Mouse (Mus musculus) intestine, embryonic 14.5 days (tissue): ENCODE data around the gene Cdh23. TPM values are rescaled to one million over a fixed set of nuclear protein-coding genes. Genes with fewer than 3 reads are reported as not detected.

Source experiments
- ATAC-seq: fragments of 200-750 bp; cut with Nextera tagmentation; replicated peaks from 2 replicates; pipeline ENCODE4 v1.8.0; 2017; ENCODE audit warnings: low read depth, moderate number of reproducible peaks, moderate TSS enrichment, moderate library complexity; ENCODE audit not compliant: low FRiP score, low TSS enrichment
- DNase-seq: peaks from one replicate; pipeline ENCODE4 v3.0.0-alpha.2; 2018; ENCODE audit warnings: low spot score
- H3K27ac ChIP-seq: fragments of 300-500 bp; sonication (generic); 2 replicates; pipeline ENCODE4 v1.5.1; 2014; ENCODE audit warnings: low read depth, mild to moderate bottlenecking, control low read depth
- H3K27me3 ChIP-seq: fragments of 300-500 bp; sonication (generic); replicated peaks from 2 replicates; pipeline ENCODE4 v1.6.1; 2014; ENCODE audit warnings: low read length, control low read depth; ENCODE audit not compliant: control insufficient read depth, insufficient read depth
- H3K36me3 ChIP-seq: fragments of 300-500 bp; sonication (generic); 2 replicates; pipeline ENCODE4 v1.6.1; 2014; ENCODE audit warnings: low read length, control low read depth; ENCODE audit not compliant: control insufficient read depth, insufficient read depth
- H3K4me1 ChIP-seq: fragments of 300-500 bp; sonication (generic); replicated peaks from 2 replicates; pipeline ENCODE4 v1.6.1; 2014; ENCODE audit warnings: low read length, control low read depth, mixed read lengths; ENCODE audit not compliant: control insufficient read depth, insufficient read depth
- H3K4me2 ChIP-seq: fragments of 300-500 bp; sonication (generic); 2 replicates; pipeline ENCODE4 v1.6.1; 2014; ENCODE audit warnings: low read length
- H3K4me3 ChIP-seq: fragments of 300-500 bp; sonication (generic); 2 replicates; pipeline ENCODE4 v1.5.1; 2014; ENCODE audit warnings: low read depth, low read length, control low read depth, mixed read lengths
- H3K9ac ChIP-seq: fragments of 300-500 bp; sonication (generic); 2 replicates; pipeline ENCODE4 v1.6.1; 2014; ENCODE audit warnings: mild to moderate bottlenecking, low read length
- H3K9me3 ChIP-seq: fragments of 300-500 bp; sonication (generic); 2 replicates; pipeline ENCODE4 v1.6.1; 2016; ENCODE audit warnings: low read length, control low read depth; ENCODE audit not compliant: control insufficient read depth
- WGBS: fragments of 180-500 bp; shearing (Covaris S2); extraction: QIAGEN DNeasy Blood & Tissue Kit; methylation state at CpG from one replicate; pipeline ENCODE4 v1.1.7; 2014; 5-methylcytosine and 5-hydroxymethylcytosine counted together
- polyA plus RNA-seq: library from polyadenylated mRNA; unstranded; fragments of >200 nt; fragmentation: Nextera tagmentation; extraction: Ambion mirVana; gene quantifications from 2 replicates; pipeline ENCODE4 v1.2.1, GENCODE M21; 2014

The Cdh23 gene
- polyA plus RNA-seq, 1 experiment from 2014 or later, result 1.0 TPM

DNA sequence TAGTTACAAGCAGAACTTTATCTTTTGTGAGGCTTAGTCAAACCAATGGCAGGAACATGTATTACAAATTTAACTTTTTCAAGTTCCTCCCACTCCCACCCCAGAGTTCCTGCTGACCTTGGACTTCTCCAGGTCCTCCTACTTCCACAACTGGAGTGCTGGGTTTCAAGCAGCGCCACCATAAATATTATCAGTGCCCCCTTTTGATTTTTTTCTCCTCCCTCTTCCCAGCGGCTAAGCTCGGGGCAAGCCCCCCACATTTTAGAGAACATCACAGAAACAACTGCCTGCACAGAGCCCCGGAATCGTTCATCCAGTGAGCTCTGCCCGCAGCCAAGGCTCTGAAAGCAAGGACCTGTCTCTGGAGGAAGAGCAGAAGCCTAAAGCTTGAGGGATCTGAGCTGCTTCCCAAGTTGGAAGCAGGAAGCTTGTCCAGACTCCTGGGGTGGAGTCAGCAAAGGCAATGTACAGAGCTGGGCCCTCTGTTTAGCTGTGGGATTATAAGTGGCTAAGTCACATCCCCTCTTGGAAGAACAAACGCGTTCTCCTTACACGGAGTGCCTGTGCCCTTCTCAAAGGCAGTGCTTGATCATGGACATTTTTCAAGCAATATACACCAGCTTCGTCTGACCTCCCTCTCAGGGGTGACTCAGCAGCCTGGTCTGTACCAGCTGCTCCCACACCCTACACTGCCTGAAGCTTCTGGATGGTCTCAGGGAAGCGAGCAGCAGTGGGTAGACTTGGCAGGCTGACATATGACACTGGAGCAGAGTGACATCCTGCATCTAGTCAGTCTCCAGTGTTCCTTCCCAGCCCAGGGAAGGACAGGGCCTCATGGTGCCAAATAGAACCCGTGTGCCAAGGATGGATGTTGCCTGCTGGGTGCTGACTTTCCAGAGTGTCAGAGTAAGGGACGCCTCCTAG is 426.9 kb downstream of the Cdh23 start:
- Histone ChIP-seq H3K4me1 (peaks cover 25% of the 10 kb centered on the region), H3K9ac (no peak overlapping the region), H3K9me3 (no peaks in the 10 kb centered on the region), H3K36me3 (no peaks in the 10 kb centered on the region), H3K27ac (peak overlapping the region; percentile 57), H3K4me2 (no peak overlapping the region), H3K27me3 (no peaks in the 10 kb centered on the region), H3K4me3 (no peak overlapping the region)
- ATAC-seq (no peak), DNase-seq (no peak)
- 50% methylated on average over 13 of the region's 13 CpGs for WGBS

DNA sequence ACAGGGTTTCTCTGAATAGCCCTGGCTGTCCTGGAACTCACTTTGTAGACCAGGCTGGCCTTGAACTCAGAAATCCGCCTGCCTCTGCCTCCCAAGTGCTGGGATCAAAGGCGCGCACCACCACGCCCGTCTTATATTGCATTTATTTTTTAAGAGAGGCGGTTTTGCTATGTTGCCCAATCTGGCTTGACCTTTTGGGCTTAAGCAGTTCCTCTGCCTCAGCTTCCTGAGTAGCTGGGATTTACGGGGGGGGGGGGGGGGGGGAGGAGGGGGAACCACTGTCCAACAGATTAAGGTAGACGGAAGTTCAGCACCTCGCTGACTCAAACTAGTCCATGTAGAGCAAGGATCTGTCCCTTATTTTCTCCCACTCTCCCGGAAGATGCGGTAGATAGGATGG is 427.6 kb downstream of the Cdh23 start:
- H3K4me1 ChIP-seq, result peaks cover 25% of the 10 kb centered on the region
- no peaks in the 10 kb centered on the region for H3K36me3 ChIP-seq
- H3K4me2 ChIP-seq, result no peak overlapping the region
- no peaks in the 10 kb centered on the region for H3K9me3 ChIP-seq
- no peaks in the 10 kb centered on the region for H3K27me3 ChIP-seq
- 86% methylated on average over 11 of the region's 11 CpGs for WGBS
- H3K27ac ChIP-seq, result 0 out of 2 replicates have a peak overlapping the region, but pooled peaks have one; percentile 57
- no peak overlapping the region for H3K9ac ChIP-seq
- ATAC-seq, result no peak
- no peak overlapping the region for H3K4me3 ChIP-seq
- DNase-seq, result no peak

DNA sequence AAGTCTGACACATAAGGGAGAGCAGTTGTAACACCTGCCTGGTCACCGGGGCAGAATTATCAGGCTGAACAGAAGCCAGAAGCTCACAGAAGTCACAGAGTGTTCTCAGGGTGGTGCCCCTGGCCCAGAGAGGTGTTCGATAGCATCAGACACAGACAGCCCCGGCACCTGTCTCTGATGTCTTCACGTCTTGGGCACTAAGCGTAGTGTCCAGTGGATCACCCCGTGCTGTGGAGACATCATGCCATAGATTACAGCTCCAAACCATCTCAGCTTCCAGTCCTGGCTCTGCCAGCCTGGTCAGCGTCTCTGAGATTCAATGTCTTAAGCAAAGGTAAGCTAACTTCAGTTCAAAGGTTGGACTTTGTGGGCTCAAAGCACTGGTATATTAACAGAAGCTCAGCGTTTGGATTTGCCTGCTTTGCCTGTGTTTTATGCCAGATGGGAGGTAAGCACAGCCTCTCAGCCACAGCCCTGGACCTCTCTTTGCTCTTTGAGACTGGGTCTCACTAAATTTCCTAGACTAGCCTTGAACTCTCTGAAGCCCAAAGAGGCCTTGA is 429.4 kb downstream of the Cdh23 start:
- Histone ChIP-seq H3K9ac (no peak overlapping the region), H3K4me2 (no peak overlapping the region), H3K27me3 (no peaks in the 10 kb centered on the region), H3K4me1 (peaks cover 24% of the 10 kb centered on the region), H3K9me3 (no peaks in the 10 kb centered on the region), H3K27ac (no peak overlapping the region), H3K4me3 (no peak overlapping the region), H3K36me3 (no peaks in the 10 kb centered on the region)
- ATAC-seq (no peak), DNase-seq (no peak)
- 77% methylated on average over 8 of the region's 8 CpGs for WGBS

GRCm38 (mm10) chr10:60265252-60265651 is 431.0 kb downstream of the Cdh23 start:
- no peak overlapping the region for H3K4me3 ChIP-seq
- DNase-seq (no peak), ATAC-seq (no peak)
- H3K27ac ChIP-seq, result no peak overlapping the region
- no peak overlapping the region for H3K9ac ChIP-seq
- H3K36me3 ChIP-seq, result no peaks in the 10 kb centered on the region
- H3K4me2 ChIP-seq, result no peak overlapping the region
- 67% methylated on average over 10 of the region's 10 CpGs for WGBS
- peaks cover 22% of the 10 kb centered on the region for H3K4me1 ChIP-seq
- H3K27me3 ChIP-seq, result no peaks in the 10 kb centered on the region
- H3K9me3 ChIP-seq, result no peaks in the 10 kb centered on the region

- Histone ChIP-seq H3K36me3 (no peaks in the 10 kb centered on the region), H3K4me3 (no peak overlapping the region), H3K9ac (no peak overlapping the region), H3K4me2 (no peak overlapping the region), H3K4me1 (peaks cover 10% of the 10 kb centered on the region), H3K9me3 (no peaks in the 10 kb centered on the region), H3K27ac (no peak overlapping the region), H3K27me3 (no peaks in the 10 kb centered on the region)
- DNase-seq, result no peak
- WGBS, result 86% methylated on average over 7 of the region's 7 CpGs
- no peak for ATAC-seq
Measured at GRCm38 (mm10) chr10:60263351-60263750, 432.9 kb downstream of the Cdh23 start.

- H3K36me3 ChIP-seq, result no peaks in the 10 kb centered on the region
- no peaks in the 10 kb centered on the region for H3K9me3 ChIP-seq
- H3K4me1 ChIP-seq, result peaks cover 10% of the 10 kb centered on the region
- H3K4me2 ChIP-seq, result no peak overlapping the region
- H3K27ac ChIP-seq, result 0 out of 2 replicates have a peak overlapping the region, but pooled peaks have one; percentile 62
- H3K4me3 ChIP-seq, result no peak overlapping the region
- H3K27me3 ChIP-seq, result no peaks in the 10 kb centered on the region
- 31% methylated on average over 3 of the region's 3 CpGs for WGBS
- ATAC-seq (peak; percentile 77), DNase-seq (peak; percentile 82)
- 0 out of 2 replicates have a peak overlapping the region, but pooled peaks have one; percentile 22 for H3K9ac ChIP-seq
Measured at GRCm38 (mm10) chr10:60262386-60262785, 433.9 kb downstream of the Cdh23 start.

DNA sequence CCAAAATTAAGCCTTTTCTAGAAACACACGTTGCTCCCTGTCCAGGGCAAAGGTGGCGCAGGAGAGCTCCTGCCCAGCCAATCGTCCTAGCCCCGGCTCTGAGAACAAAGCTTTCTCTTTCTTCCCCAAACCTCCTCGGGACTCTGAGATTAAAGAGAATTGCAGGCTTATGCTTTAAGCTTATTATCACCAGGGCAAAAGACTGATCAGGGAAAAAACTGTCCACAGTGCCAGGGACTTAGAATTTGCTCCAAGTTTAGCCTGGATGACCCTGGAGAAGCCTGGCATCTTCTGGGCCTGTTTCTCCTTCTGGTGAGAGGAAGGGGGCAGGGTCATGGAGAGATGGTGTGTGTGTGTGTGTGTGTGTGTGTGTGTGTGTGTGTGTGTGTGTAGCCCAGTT is 434.8 kb downstream of the Cdh23 start:
- no peak overlapping the region for H3K27ac ChIP-seq
- no peak for ATAC-seq
- no peak overlapping the region for H3K9ac ChIP-seq
- DNase-seq, result no peak
- 47% methylated on average over 5 of the region's 5 CpGs for WGBS
- peaks cover 10% of the 10 kb centered on the region for H3K4me1 ChIP-seq
- no peaks in the 10 kb centered on the region for H3K27me3 ChIP-seq
- no peaks in the 10 kb centered on the region for H3K9me3 ChIP-seq
- no peaks in the 10 kb centered on the region for H3K36me3 ChIP-seq
- no peak overlapping the region for H3K4me3 ChIP-seq
- no peak overlapping the region for H3K4me2 ChIP-seq

DNA sequence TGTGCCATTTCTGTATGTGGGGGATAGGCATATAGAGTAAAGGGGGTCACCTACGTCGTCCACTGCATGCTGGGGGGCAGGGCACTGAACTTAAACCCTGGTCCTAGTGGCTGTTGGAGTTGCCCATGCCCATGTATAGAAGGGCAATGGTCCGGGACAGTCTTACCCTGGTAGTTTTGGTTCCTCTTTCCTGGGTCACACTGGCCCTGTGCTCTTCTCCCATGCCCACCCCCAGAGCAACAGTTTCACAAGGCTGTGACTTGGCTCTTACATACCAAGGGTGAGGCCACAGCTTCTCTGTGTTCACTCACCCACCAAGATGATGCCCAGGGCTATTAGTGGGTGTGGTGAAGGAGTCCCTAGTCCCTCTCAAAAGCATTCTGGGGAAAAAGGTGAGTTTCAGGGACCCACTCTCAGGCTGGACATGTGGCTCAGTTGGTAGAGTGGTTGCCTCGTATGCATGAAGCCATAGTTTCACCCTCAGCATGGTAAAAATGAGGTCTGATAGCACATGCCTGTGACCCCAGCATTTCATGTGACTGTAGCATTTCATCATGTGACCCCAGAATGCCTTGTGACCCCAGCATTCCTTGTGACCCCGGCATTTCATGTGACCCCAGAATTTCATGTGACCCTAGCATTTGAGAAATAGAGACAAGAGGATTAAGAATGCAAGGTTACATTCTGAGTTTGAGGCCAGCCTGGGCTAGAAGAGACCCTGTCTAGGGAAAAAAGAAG is 435.6 kb downstream of the Cdh23 start:
- no peak overlapping the region for H3K9ac ChIP-seq
- H3K4me3 ChIP-seq, result no peak overlapping the region
- DNase-seq, result no peak
- peaks cover 10% of the 10 kb centered on the region for H3K4me1 ChIP-seq
- no peaks in the 10 kb centered on the region for H3K9me3 ChIP-seq
- no peaks in the 10 kb centered on the region for H3K36me3 ChIP-seq
- no peaks in the 10 kb centered on the region for H3K27me3 ChIP-seq
- no peak overlapping the region for H3K27ac ChIP-seq
- no peak overlapping the region for H3K4me2 ChIP-seq
- 88% methylated on average over 5 of the region's 5 CpGs for WGBS
- no peak for ATAC-seq
